Mouse (Mus musculus) cerebellum, adult 9-10 months (tissue): ENCODE data around the gene Gm1604a.
"Not testable (repeated sequence)": the region's sequence is repeated elsewhere in the genome, so short reads cannot be mapped to it uniquely, and the experiment has no call there.

ENCODE experiments used
- DNase-seq: peaks from one replicate; pipeline ENCODE4 v3.0.0; 2022

Gm1604a gene

DNA sequence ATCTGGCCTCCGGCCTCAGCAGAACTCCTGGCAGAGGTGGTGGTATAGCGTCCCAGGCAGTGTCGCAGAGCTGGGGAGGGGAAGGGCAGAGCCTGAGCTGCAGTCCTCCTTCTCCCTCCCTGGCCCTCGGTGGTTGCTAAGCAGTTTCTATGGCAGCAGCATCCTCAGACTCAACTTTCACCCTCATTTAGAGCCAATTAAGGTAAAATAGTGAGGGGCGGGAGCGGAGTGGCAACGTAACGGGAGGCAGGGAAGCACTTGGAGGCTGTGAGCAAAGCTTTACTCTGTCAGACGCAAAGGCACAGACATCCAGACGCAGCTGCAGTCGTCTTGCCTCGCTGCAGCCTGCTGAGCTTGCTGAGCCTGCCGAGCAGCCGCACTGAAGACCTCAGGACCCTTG is at the start of gene Gm1604a:
Gene Gm1604a, plus strand, starts transcription at position 312 of the 400 bp plus-strand sequence.
- not testable (repeated sequence) for DNase-seq

DNA sequence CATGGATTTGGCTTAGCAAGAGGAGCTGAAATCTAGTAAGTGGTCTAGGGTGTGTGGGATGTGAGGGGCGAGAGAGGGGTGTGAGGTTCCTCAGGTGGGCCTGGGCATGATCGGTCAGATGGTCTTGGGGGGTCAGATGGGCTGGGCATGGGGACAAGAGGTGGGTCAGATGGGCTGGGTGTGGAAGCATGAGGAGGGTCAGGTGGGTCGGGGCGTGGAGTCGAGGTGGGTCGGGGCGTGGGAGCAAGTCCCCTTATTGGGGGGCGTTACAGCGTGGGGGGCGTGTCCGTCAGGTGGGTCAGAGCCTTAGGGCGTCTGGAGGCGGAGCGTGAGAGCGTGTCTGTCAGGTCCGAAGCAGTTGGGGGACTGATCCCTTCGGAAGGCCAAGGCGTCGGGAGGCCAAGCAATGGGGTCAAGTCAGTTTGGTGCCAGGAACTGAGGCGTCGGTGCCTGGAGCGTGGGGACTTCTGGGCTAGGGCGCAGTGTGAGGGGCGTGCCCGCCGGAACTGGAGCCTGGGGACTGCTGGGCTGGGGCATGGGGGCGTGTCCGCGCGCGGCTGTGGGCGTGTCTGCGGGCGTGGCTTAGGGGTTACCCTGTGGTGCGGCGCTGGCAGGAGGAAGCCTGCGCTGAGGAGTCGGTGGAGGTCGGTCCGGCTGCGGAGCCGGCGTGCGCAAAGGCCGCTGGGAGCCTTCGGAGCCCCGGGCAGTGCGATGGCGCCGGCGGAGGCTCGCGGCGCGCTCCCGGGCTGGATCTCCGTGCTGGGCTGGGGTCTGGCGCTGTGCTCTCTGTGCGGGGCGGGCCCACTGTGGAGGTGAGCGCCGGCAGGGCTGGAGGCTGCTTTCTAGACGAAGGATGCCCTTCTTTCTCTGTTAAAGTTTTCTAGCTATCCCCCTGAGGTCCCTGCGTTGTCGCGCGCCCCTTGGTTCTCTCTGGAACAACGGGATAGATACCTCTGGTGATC is 46.8 kb upstream of the Gm1604a start, which contains the start of gene Gm49721:
Gene Gm49721, plus strand, starts transcription at position 618 of the 962 bp plus-strand sequence.
- DNase-seq = not testable (repeated sequence)

DNA sequence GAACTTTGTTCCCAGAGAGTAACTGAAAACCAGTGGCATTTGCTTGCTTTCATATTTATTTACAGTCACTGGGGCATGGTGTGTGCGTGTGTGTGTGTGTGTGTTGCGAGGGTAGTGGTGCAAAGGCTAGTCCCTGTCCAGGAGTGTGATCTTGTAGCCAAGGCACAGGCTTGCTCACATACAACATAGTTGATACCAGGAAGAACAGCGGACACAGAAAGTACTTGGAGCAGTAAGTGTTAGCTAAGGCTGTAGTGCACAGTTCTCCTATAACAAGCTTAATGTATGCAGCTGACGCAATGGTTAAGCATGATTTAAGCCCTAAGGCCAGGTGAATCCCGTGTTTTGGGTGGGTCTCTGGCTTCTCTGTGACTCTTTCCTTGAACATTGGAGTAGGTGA is 46.0 kb upstream of the Gm1604a start:
- DNase-seq = not testable (repeated sequence)

DNA sequence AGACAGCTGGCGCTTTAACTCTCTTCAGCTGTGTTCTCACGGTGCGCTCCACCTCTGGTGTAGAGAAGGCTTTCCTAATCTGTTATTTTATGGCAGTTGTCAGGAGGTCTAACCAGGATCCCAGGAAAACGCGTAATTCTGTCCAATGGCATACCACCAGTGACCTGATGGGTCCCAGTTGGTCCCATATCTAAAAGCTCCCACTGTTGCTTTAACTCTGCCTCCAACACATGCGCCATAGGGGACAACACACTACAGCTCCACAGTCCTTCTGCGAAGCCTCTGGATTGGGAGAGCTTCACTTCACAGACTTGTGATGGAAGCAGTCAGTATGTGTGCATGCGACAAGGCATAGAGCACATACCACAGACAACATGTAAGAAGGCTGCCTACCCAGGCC is 45.2 kb upstream of the Gm1604a start:
- not testable (repeated sequence) for DNase-seq

DNA sequence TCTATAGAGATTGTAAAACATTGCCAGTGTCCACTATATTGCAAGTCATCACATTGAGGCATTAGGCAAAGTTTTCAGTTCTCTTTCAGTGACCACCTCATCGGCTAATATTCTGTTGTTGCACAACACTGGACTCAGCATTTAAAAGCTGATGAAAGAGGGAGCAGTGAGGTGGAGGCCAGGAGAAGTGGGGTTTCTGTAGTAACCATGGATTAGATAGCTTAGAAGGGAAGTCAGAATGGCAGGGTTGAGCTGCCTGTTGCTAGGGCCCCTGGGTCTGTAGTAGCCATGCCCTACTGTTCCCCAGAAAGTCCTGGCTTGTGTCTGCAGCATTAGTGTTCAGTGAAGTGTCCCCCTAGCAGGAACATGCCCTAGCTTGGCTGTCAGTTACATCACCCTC is 39.2 kb upstream of the Gm1604a start:
- DNase-seq = not testable (repeated sequence)

DNA sequence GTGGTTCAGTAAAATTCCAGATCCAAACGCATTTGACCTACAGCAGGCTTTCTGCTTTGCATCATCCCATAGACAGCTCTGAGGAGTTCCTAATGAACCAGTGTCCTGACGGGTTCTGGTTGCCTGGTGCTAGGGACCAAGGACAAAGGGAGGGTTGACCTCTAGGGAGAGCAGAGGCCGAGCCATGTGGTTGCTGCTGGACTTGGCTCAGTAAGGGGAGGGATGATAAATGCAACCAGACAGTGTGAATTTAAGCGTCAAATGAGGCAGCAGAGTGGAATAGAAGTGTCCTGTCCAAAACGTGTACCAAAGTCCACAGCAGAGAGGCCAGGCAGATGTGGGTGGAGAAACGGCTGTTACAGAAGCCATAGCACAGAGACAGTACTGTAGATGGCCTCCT is 29.9 kb upstream of the Gm1604a start:
- not testable (repeated sequence) for DNase-seq

DNA sequence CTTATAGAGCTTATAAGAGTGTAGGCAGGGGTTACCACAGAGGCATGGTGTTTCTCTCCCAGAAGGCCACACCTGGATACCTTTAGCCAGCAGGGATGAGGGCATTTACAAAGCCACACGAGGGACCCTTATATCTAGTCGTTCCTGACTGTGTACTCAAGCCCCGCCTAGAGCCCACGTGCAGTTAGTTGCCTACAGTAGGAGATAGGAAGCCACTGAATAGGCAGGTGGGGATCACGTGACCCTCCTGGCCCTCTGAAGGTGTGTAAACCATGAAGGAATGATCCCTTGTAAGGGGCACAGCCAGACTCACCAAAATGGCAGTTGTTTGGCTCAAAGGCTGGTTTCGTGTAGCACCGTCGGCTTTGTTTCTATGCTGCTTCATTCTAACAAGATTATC is 28.5 kb upstream of the Gm1604a start:
- not testable (repeated sequence) for DNase-seq

DNA sequence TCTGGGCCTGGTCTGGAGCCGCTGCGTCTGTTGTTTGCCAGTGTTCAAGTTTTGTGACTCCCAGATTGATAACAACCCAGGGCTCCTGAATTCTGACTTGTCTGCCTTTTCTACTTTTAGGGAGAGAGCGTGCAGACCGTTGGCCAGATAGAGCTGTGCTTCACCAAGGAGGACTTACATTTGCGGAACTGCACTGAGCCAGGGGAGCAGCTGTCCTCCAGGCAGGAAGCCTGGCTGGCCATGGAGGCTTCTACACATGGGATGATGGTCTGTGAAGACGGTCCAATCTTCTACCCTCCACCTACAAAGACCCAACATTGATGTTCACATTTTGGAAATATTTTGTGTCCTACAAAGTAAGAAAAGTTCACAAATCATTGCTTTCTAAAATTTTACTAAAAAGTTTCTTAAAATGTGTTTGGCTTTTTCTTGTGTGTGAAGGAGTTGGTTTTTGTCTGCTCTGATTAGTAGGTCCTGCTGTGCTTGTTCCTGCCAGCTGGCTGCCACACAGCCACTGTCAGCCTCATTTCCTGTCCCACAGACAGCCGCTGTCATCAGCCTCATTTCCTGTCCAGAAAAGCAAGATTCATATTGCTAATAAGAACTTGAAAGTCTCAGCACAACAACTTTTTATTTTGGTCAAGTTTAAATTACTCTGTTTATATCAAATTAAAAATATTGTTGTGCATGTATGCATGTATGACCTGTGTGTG is 27.4 kb upstream of the Gm1604a start:
- not testable (repeated sequence) for DNase-seq

DNA sequence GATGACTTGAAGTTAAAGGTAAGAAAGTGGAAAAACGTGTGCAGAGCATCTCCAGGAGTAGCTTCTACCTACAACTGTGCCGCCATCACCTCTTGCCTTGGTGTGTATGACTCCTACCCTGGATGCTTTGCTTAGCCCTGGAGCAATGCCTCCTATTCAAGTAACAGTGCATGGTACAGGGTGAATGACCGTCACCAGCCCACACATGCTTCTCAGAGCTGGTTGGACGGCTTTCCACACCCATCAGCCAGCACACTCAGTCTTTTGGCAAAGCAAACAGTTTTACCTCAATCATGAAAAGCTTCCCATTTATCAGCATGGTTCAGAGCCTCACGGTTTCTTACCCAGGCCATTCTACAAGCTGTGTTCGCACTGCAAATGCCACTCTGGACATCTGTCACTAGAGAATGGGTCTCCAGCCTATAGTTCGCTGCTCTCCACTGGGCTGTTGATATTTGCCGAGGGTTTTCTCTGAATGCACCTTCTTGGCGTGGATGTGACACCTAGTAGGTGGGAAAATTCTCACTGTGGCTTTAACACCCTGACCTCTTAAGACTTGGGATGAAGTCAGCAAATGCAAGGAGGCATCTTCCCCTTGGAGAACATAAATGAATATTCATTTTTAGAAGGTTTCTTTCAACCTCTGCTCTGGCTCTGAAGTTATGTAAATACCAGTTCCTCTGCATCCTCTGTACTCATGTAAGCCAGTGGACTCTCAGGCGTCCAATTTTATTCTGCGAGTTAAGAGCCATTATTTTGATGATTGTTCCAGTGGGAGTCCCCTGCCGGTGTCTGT is 23.4 kb upstream of the Gm1604a start:
- not testable (repeated sequence) for DNase-seq

DNA sequence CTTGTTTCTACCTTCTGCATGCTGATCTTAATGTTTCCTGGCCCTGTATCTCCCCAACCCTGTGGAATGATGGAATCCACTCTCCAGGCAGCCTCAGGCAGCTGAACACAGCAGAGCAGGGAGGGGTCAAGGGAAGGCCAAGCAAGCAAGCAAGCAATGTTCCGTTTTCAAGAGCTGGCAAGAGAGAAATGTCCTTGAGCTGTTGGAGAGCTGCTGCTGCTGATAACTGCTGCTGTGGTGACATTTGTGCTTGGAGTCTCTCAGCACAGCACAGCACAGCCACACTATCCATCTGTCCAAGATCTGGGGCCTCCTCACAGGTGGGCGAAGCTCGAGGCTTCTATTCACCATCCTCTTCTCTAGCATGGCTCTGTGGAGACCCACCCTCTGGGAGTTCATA is 22.0 kb upstream of the Gm1604a start:
- not testable (repeated sequence) for DNase-seq

DNA sequence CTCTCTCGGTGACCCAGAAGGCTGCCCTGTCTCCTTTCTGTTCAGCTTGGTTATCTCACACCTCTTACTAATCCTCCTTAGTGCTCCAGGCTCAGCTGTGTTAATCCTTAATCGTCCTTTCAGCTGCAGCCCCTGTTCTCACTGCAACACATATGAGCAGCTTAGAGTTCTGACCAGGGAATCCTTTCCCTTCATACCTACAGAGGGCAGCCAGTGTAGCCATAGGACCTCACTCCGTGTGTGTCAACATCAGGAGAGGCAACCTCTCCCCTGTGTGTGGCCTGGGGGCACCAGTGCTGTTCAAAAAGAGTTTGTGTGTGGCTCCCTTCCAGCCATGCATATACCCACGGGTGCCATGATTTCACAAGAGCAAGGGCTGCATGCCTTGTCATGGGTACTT is 19.7 kb upstream of the Gm1604a start:
- DNase-seq = not testable (repeated sequence)

DNA sequence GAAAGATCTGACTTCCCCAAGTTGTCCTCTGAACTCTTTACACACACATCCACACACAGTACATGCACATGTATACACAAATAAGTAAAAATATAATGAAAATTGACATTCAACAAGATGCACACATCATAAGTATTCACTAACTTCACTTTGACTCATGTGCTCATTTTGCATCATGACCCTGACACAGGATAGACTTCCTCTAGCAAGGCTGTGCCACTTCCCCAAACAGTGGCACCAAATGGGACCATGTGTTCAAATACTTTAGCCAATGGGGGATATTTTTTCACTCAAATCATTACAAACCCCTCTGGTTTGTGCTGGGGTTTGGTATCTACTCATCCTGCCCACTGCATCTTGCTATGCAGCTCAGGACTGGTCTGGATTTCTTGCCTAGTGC is 16.5 kb upstream of the Gm1604a start:
- DNase-seq = not testable (repeated sequence)

DNA sequence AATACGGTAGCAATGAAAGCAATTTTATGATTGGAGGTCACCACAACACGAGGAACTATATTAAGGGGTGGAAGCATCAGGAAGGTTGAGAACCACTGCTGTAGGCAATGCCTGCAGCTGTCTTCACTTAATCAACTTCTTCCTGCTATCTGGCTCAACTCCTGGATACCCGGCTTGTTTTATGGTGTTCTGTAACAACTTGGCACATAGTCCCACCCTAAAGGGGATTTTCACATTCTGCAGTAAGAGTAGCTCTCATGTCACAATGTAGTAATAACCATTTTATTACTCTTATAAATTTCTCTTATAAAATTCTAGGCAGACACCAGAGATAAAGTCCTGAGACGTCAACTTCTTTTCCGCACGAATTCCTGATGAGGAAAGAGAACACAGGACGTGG is 15.9 kb upstream of the Gm1604a start:
- DNase-seq = not testable (repeated sequence)

DNA sequence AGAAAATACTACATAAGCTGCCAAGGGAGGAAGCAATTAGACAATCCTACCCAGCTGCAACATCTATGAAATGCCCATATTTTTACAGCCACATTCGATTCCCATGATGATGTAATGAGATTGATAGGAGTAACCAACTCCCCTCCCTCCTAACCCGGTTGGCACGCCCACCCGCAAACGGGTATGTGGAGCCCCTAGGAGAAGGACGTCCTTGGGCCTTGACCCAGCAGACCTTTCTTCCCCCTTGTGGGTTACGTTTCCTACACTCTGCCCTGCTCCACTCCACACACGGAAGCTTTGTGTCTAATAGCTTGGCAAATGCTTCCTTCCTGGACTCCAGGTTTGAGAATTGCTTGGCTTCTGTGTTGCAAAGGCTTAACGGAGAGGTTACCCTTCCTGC is 15.5 kb upstream of the Gm1604a start:
- DNase-seq = not testable (repeated sequence)

DNA sequence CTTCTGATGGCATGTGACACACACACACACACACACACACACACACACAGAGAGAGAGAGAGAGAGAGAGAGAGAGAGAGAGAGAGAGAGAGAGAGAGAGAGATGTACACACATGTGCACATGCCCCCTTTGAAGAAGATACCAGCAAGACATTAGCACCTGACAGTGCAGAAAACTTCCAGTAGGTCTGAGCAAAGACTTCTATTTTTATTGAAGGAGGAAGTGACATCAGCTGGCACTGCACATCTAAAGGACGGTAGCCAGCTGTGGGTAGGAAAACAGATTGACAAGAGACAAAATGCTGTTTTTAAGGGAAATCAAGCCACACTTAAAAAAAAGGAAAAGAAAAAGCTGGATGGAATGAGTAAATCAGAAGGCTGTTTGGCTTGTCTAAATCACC is 11.2 kb upstream of the Gm1604a start:
- DNase-seq = not testable (repeated sequence)

DNA sequence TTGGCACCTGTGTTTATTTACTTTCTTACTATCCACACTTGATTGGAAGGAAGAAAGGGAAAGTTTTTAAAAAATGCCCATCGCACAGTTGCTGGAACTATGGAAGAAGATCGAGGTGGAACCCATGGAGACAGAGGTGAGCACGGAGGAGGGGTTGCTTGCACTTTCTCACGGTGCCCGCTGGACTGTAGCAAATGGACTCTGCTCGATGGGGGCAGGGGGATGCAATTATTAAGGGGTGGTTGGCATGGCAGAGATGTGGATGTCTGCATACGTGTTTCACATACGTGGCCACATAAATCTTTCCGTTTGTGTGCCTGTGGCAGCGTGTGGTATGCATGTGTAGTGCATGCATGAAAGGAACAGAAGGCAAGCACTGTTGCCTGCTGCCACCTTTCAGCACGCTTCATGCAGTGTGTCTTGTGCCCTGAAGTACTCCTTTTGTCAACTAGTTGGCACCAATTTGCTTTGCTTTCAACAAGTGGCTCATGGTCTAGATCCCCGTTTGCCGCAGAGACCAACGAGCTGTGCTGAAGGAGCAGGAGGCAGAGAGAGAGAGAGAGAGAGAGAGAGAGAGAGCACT is 487 bp downstream of the Gm1604a start:
- DNase-seq = not testable (repeated sequence)

DNA sequence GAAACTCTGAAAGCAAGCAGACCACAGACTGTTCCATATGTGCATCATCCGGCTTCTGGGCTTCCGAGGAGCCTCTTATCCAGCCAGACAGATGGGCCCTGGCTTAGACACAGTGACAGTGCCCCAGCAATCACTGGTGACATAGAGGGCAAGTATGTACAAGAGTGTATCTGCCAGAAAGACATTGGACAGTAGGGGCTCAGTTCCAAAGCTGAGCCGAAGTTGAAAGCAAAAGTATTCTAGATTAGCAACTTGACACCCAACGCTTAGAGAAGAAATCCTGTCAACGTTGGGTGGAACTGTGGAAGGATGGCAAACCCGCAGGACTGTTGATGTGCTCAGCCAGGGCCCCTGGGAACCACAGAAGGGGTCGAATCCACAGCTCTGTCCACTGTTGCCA is 4.8 kb downstream of the Gm1604a start:
- DNase-seq = not testable (repeated sequence)

DNA sequence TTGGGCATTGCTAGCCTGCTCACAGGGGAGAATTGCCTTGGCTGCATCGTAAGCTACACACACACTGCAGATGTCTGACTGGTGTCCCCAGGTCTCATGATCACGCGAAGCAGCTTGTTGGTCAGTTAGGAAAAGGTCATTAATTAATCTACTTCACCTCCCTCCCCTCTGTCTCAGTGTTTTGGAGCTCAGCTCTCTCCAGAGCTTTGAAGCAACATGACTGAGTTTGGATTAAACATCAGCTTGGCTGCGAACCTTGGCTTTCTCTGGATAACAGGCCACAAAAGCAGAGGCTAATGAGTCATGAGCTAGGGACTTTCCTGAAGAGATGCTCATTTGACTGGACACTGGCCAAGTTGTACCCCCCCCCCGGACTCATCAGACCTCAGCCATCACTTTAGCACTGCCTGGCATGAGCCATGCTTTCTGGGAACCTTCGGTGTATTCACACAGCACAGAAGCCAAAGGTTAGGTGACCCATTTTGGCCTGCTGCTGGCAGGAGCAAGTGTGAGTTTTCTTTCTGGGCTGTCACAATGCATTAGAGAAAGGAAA is 5.3 kb downstream of the Gm1604a start:
- DNase-seq = not testable (repeated sequence)

DNA sequence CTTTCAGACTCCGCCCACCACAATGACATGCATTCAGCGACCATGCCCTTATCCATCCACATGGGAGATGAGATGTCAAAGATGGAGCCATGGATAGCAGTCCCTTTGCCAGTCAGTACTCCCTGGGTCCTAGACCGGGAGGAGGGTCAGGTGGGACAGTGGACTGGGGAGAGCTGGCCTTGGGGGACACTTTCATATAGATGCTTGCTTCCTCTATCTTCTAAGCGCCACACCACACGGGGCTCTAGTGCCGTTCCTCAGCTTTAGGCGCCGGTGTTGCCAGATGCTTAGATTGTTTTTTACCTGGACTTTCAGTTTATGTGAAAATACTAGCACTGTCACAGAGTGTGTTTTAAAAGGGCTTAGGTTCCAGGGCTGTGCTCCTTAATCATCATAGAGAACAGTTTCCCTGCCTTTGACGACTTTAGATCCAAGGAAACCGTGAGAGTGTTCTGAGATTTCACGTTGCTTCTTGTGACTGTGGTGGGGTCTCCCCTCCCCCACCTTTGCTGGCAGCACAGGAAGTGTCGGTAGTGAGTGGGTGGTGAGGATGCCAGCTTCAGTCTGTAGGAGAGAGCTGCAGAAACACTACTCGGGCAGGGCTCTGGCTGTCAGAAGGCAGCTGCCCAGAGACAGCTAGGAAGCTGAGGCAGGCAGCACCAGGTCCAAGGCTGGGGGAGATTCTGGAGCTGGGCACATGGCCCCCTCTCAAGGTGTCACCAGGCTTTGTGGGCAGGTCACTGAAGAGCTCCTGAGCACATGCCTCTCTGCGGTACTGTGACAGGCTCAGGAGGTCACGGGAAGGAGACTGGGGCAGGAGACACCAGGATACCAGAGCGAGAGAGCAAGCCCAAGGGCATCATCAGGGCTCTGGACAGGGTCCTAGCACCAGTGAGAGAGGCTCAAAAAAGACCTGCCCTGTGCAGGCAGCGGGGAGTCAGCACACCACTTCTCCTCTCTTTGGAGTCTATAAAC is 8.1 kb downstream of the Gm1604a start:
- DNase-seq = not testable (repeated sequence)

DNA sequence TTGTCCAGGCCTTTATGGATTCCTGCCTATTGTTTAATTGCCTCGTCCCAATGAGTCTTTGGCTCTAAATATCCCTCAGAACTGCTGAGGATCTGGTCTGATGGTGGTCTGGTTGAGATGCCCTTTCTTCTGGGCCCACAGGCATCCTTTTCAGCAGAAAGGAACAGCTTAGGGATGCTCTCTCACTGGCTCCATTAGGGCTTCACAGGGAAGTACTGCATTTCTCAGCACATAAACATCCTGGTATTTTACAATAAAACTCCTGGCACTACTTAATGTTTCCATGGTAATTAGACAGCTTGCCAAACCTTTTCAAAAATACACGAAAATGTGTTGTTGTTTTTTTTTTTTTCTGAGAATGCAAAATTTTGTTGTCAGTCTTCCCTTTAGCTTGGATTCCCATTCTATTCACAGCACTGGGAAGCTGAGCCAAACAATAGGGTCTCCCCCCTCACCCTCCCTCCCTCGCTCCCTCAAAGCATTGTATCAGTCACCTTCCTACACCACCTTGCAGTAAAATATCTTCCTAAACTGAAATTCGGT is 43.7 kb downstream of the Gm1604a start:
- not testable (repeated sequence) for DNase-seq
